Mouse (Mus musculus) liver, embryonic 15.5 days (tissue): ENCODE results near the gene Fubp1. TPM values are rescaled to one million over a fixed set of nuclear protein-coding genes. Genes with fewer than 3 reads are reported as not detected.

ENCODE experiments used
- ATAC-seq: fragments of 200-750 bp; cut with Nextera tagmentation; 2 replicates; pipeline ENCODE4 v1.8.0; 2017; ENCODE audit warnings: moderate number of reproducible peaks, mild to moderate bottlenecking, moderate library complexity; ENCODE audit not compliant: insufficient read depth
- H3K27ac ChIP-seq: fragments of 300-500 bp; sonication (generic); replicated peaks from 2 replicates; pipeline ENCODE4 v1.5.1; 2015; ENCODE audit warnings: mild to moderate bottlenecking, inconsistent platforms
- H3K27me3 ChIP-seq: fragments of 300-500 bp; sonication (generic); 2 replicates; pipeline ENCODE4 v1.6.1; 2015; ENCODE audit warnings: mild to moderate bottlenecking, inconsistent platforms
- H3K36me3 ChIP-seq: fragments of 300-500 bp; sonication (generic); replicated peaks from 2 replicates; pipeline ENCODE4 v1.6.1; 2015; ENCODE audit warnings: moderate library complexity, mild to moderate bottlenecking, inconsistent platforms
- H3K4me1 ChIP-seq: fragments of 300-500 bp; sonication (generic); replicated peaks from 2 replicates; pipeline ENCODE4 v1.6.1; 2015; ENCODE audit warnings: inconsistent platforms
- H3K4me2 ChIP-seq: fragments of 300-500 bp; sonication (generic); 2 replicates; pipeline ENCODE4 v1.6.1; 2015; ENCODE audit warnings: moderate library complexity, mild to moderate bottlenecking, inconsistent platforms
- H3K4me3 ChIP-seq: fragments of 300-500 bp; sonication (generic); replicated peaks from 2 replicates; pipeline ENCODE4 v1.5.1; 2015; ENCODE audit warnings: mild to moderate bottlenecking, inconsistent platforms
- H3K9ac ChIP-seq: fragments of 300-500 bp; sonication (generic); 2 replicates; pipeline ENCODE4 v1.6.1; 2015; ENCODE audit warnings: moderate library complexity, mild to moderate bottlenecking, inconsistent platforms
- H3K9me3 ChIP-seq: fragments of 300-500 bp; sonication (generic); replicated peaks from 2 replicates; pipeline ENCODE4 v1.6.1; 2016; ENCODE audit warnings: inconsistent platforms
- WGBS: fragments of 180-500 bp; shearing (Covaris S2); methylation state at CpG from one replicate; pipeline ENCODE4 v1.1.7; 2015; ENCODE audit warnings: mixed read lengths; ENCODE audit not compliant: insufficient replicate concordance; 5-methylcytosine and 5-hydroxymethylcytosine counted together
- polyA plus RNA-seq: library from polyadenylated mRNA; unstranded; fragments of >200 nt; fragmentation: Nextera tagmentation; extraction: Ambion mirVana; gene quantifications from 2 replicates; pipeline ENCODE4 v1.2.1, GENCODE M21; 2015

The Fubp1 gene
- polyA plus RNA-seq, 1 experiment from 2014 or later, result 57.1 TPM

- no peak overlapping the region for H3K4me3 ChIP-seq
- peaks cover 24% of the 10 kb centered on the region for H3K27me3 ChIP-seq
- peaks cover 19% of the 10 kb centered on the region for H3K4me1 ChIP-seq
- no peak overlapping the region for H3K9ac ChIP-seq
- H3K9me3 ChIP-seq, result no peaks in the 10 kb centered on the region
- H3K4me2 ChIP-seq, result no peak overlapping the region
- no peaks in the 10 kb centered on the region for H3K36me3 ChIP-seq
- no peak for ATAC-seq
- 67% methylated on average over 7 of the region's 7 CpGs for whole genome bisulfite sequencing
- no peak overlapping the region for H3K27ac ChIP-seq
These were observed 37.8 kb upstream of the Fubp1 start for GRCm38 (mm10) chr3:152172322-152172935.

GRCm38 (mm10) chr3:152178816-152179215 is 31.4 kb upstream of the Fubp1 start:
- no peaks in the 10 kb centered on the region for H3K27me3 ChIP-seq
- no peak for ATAC-seq
- H3K36me3 ChIP-seq, result peaks cover 34% of the 10 kb centered on the region
- H3K4me2 ChIP-seq, result no peak overlapping the region
- H3K4me3 ChIP-seq, result no peak overlapping the region
- H3K4me1 ChIP-seq, result peaks cover 8% of the 10 kb centered on the region; the same call in 1 of the 2 replicates
- no peak overlapping the region for H3K27ac ChIP-seq
- H3K9me3 ChIP-seq, result no peaks in the 10 kb centered on the region
- H3K9ac ChIP-seq, result no peak overlapping the region
- 68% methylated on average over 4 of the region's 4 CpGs for WGBS

- Histone ChIP-seq H3K4me1 (peaks cover 8% of the 10 kb centered on the region; the same call in 1 of the 2 replicates), H3K27ac (no peak overlapping the region), H3K27me3 (no peaks in the 10 kb centered on the region), H3K4me2 (no peak overlapping the region), H3K36me3 (peaks cover 37% of the 10 kb centered on the region), H3K9ac (no peak overlapping the region), H3K9me3 (no peaks in the 10 kb centered on the region), H3K4me3 (no peak overlapping the region)
- ATAC-seq, result no peak
- WGBS, result 57% methylated on average over 1 of the region's 1 CpGs
These were observed 30.9 kb upstream of the Fubp1 start for GRCm38 (mm10) chr3:152179285-152179684.

- Histone ChIP-seq H3K9ac (no peak overlapping the region), H3K4me2 (no peak overlapping the region), H3K4me1 (peaks cover 8% of the 10 kb centered on the region; the same call in 1 of the 2 replicates), H3K9me3 (no peaks in the 10 kb centered on the region), H3K27ac (no peak overlapping the region), H3K36me3 (peaks cover 50% of the 10 kb centered on the region), H3K4me3 (no peak overlapping the region), H3K27me3 (no peaks in the 10 kb centered on the region)
- ATAC-seq, result peak; percentile 14; the same call in 1 of the 2 replicates
- 85% methylated on average over 4 of the region's 4 CpGs for WGBS
These were observed 29.6 kb upstream of the Fubp1 start for GRCm38 (mm10) chr3:152180624-152181023.

GRCm38 (mm10) chr3:152183522-152183921 is 26.7 kb upstream of the Fubp1 start:
- H3K4me2 ChIP-seq, result no peak overlapping the region
- 86% methylated on average over 9 of the region's 9 CpGs for WGBS

GRCm38 (mm10) chr3:152186106-152186505 is 24.1 kb upstream of the Fubp1 start:
- peaks cover 63% of the 10 kb centered on the region for H3K36me3 ChIP-seq
- peaks cover 28% of the 10 kb centered on the region for H3K4me1 ChIP-seq
- no peak overlapping the region for H3K4me3 ChIP-seq
- no peak overlapping the region for H3K9ac ChIP-seq
- ATAC-seq, result no peak
- no peak overlapping the region for H3K27ac ChIP-seq
- 86% methylated on average over 6 of the region's 6 CpGs for WGBS
- H3K9me3 ChIP-seq, result no peaks in the 10 kb centered on the region
- no peak overlapping the region for H3K4me2 ChIP-seq
- no peaks in the 10 kb centered on the region for H3K27me3 ChIP-seq

More at GRCm38 (mm10) chr3:152183522-152183921, 26.7 kb upstream of the Fubp1 start:
- H3K4me3 ChIP-seq, result no peak overlapping the region
- H3K4me1 ChIP-seq, result peaks cover 11% of the 10 kb centered on the region
- H3K27me3 ChIP-seq, result no peaks in the 10 kb centered on the region
- no peak overlapping the region for H3K27ac ChIP-seq
- peaks cover 73% of the 10 kb centered on the region for H3K36me3 ChIP-seq
- no peaks in the 10 kb centered on the region for H3K9me3 ChIP-seq
- no peak for ATAC-seq
- no peak overlapping the region for H3K9ac ChIP-seq

GRCm38 (mm10) chr3:152189306-152189705 is 20.9 kb upstream of the Fubp1 start:
- Histone ChIP-seq H3K4me1 (peaks cover 29% of the 10 kb centered on the region), H3K36me3 (peaks cover 39% of the 10 kb centered on the region), H3K9me3 (no peaks in the 10 kb centered on the region), H3K4me3 (peak overlapping the region; percentile 21), H3K4me2 (peak overlapping the region; percentile 75), H3K9ac (0 out of 2 replicates have a peak overlapping the region, but pooled peaks have one; percentile 0), H3K27me3 (no peaks in the 10 kb centered on the region), H3K27ac (peak overlapping the region; percentile 4; the same call in 1 of the 2 replicates)
- ATAC-seq, result no peak
- 35% methylated on average over 4 of the region's 4 CpGs for WGBS

- Histone ChIP-seq H3K36me3 (peaks cover 23% of the 10 kb centered on the region), H3K4me1 (peaks cover 33% of the 10 kb centered on the region), H3K27ac (peak overlapping the region; percentile 51; the same call in 1 of the 2 replicates), H3K4me2 (peak overlapping the region; percentile 75), H3K9me3 (no peaks in the 10 kb centered on the region), H3K9ac (peak overlapping the region; percentile 57), H3K4me3 (peak overlapping the region; percentile 66), H3K27me3 (no peaks in the 10 kb centered on the region)
- 54% methylated on average over 9 of the region's 9 CpGs for WGBS
- ATAC-seq, result no peak; the same call in 1 of the 2 replicates
These were observed 19.3 kb upstream of the Fubp1 start for GRCm38 (mm10) chr3:152190679-152191477.

GRCm38 (mm10) chr3:152191791-152192237 is 18.4 kb upstream of the Fubp1 start:
- WGBS, result 5% methylated on average over 6 of the region's 6 CpGs
- H3K9ac ChIP-seq, result peak overlapping the region; percentile 61
- H3K4me3 ChIP-seq, result peak overlapping the region; percentile 66
- peak overlapping the region; percentile 79 for H3K27ac ChIP-seq
- H3K27me3 ChIP-seq, result no peaks in the 10 kb centered on the region
- peak overlapping the region; percentile 75 for H3K4me2 ChIP-seq
- H3K4me1 ChIP-seq, result peaks cover 37% of the 10 kb centered on the region
- H3K9me3 ChIP-seq, result no peaks in the 10 kb centered on the region
- ATAC-seq, result peak; percentile 49
- H3K36me3 ChIP-seq, result peaks cover 14% of the 10 kb centered on the region

- H3K36me3 ChIP-seq, result peaks cover 10% of the 10 kb centered on the region; the same call in 1 of the 2 replicates
- H3K9me3 ChIP-seq, result no peaks in the 10 kb centered on the region
- peak overlapping the region; percentile 66 for H3K4me3 ChIP-seq
- H3K27ac ChIP-seq, result peak overlapping the region; percentile 79
- 7% methylated on average over 11 of the region's 11 CpGs for WGBS
- peak overlapping the region; percentile 61 for H3K9ac ChIP-seq
- ATAC-seq, result no peak
- H3K27me3 ChIP-seq, result no peaks in the 10 kb centered on the region
- H3K4me2 ChIP-seq, result peak overlapping the region; percentile 75
- H3K4me1 ChIP-seq, result peaks cover 42% of the 10 kb centered on the region
These were observed 17.8 kb upstream of the Fubp1 start for GRCm38 (mm10) chr3:152192238-152192931.
